Mouse (Mus musculus) bone marrow macrophage, adult 2 months (primary cell): ENCODE measurements around the gene Mcm3.

Experiments used
- CTCF ChIP-seq: IDR thresholded peaks from 2 replicates; pipeline ENCODE4 v1.5.1; 2012; ENCODE audit warnings: low read depth, mild to moderate bottlenecking, low read length, moderate library complexity
- POLR2A ChIP-seq: IDR thresholded peaks from 2 replicates; pipeline ENCODE4 v1.6.1; 2012; ENCODE audit warnings: mild to moderate bottlenecking, low read depth, low read length, borderline replicate concordance

- TF ChIP-seq CTCF (no peak), POLR2A (no peak)
Observed at GRCm38 (mm10) chr1:20832473-20833140, 12.5 kb upstream of the Mcm3 start.
